Mouse (Mus musculus): ENCODE data around the gene 1700001P01Rik.
A peak's percentile ranks its signal among the peaks of the same experiment; 100 is the strongest.
"Not testable (repeated sequence)": the region's sequence is repeated elsewhere in the genome, so short reads cannot be mapped to it uniquely, and the experiment has no call there.

1700001P01Rik gene

GRCm38 (mm10) chr11:97744718-97745330 lies 30.9 kb downstream of the 1700001P01Rik start:
- DNase-seq (ENCODE audit: low spot score in 2 of 2) = peak; percentile 95 to 99

- peak in 1 of 2 experiments; percentile 52 for DNase-seq (ENCODE audit: low spot score in 2 of 2)
These were observed 31.5 kb downstream of the 1700001P01Rik start, which contains the start of gene Pip4k2b for GRCm38 (mm10) chr11:97744063-97744717. Gene Pip4k2b (minus strand): TSS chr11:97744704.

GRCm38 (mm10) chr11:97743423-97743822 lies 32.3 kb downstream of the 1700001P01Rik start:
- no peak for DNase-seq (ENCODE audit: low spot score in 2 of 2)

GRCm38 (mm10) chr11:97742591-97742990 lies 33.1 kb downstream of the 1700001P01Rik start:
- no peak for DNase-seq (ENCODE audit: low spot score in 2 of 2)

- DNase-seq (ENCODE audit: low spot score in 2 of 2) = no peak
These were observed 33.6 kb downstream of the 1700001P01Rik start for GRCm38 (mm10) chr11:97742157-97742556.

- DNase-seq (ENCODE audit: low spot score in 2 of 2) = peak in 1 of 2 experiments; percentile 38
These were observed 35.5 kb downstream of the 1700001P01Rik start for GRCm38 (mm10) chr11:97740190-97740589.

- no peak for DNase-seq (ENCODE audit: low spot score in 2 of 2)
These were observed 36.6 kb downstream of the 1700001P01Rik start for GRCm38 (mm10) chr11:97739155-97739554.

- DNase-seq (ENCODE audit: low spot score in 2 of 2) = no peak
These were observed 37.0 kb downstream of the 1700001P01Rik start for GRCm38 (mm10) chr11:97738703-97739102.

- no peak for DNase-seq (ENCODE audit: low spot score in 2 of 2)
These were observed 38.1 kb downstream of the 1700001P01Rik start for GRCm38 (mm10) chr11:97737600-97737999.

GRCm38 (mm10) chr11:97736645-97737044 lies 39.1 kb downstream of the 1700001P01Rik start:
- DNase-seq (ENCODE audit: low spot score in 2 of 2) = no peak

GRCm38 (mm10) chr11:97734810-97735209 lies 40.9 kb downstream of the 1700001P01Rik start:
- DNase-seq (ENCODE audit: low spot score in 2 of 2) = not testable (repeated sequence)

- no peak for DNase-seq (ENCODE audit: low spot score in 2 of 2)
These were observed 42.0 kb downstream of the 1700001P01Rik start for GRCm38 (mm10) chr11:97733689-97734088.

GRCm38 (mm10) chr11:97728730-97729129 lies 47.0 kb downstream of the 1700001P01Rik start:
- DNase-seq (ENCODE audit: low spot score in 2 of 2) = no peak

GRCm38 (mm10) chr11:97728311-97728710 lies 47.4 kb downstream of the 1700001P01Rik start:
- DNase-seq (ENCODE audit: low spot score in 2 of 2) = no peak

GRCm38 (mm10) chr11:97723709-97724108 lies 52.0 kb downstream of the 1700001P01Rik start:
- no peak for DNase-seq (ENCODE audit: low spot score in 2 of 2)
